Mouse (Mus musculus) lung, adult 2 months (tissue): ENCODE measurements around the gene Cabin1.

Experiments used
- CTCF ChIP-seq: fragments of 200-500 bp; IDR thresholded peaks from 2 replicates; pipeline ENCODE4 v1.5.1; 2011; ENCODE audit warnings: mild to moderate bottlenecking, low read length, control low read depth; ENCODE audit not compliant: insufficient read depth
- POLR2A ChIP-seq: fragments of 200-500 bp; IDR thresholded peaks from 2 replicates; pipeline ENCODE4 v1.6.1; 2011; ENCODE audit warnings: low read depth, mild to moderate bottlenecking, control low read depth, low read length, borderline replicate concordance; ENCODE audit errors: extremely low read depth

- no peak for TF ChIP-seq POLR2A
- TF ChIP-seq CTCF: no peak
These were observed 24.1 kb upstream of the Cabin1 start for GRCm38 (mm10) chr10:75788277-75788676.
